Mouse (Mus musculus): ENCODE data around the gene Ubl5. TPM values are rescaled to one million over a fixed set of nuclear protein-coding genes. Genes with fewer than 3 reads are reported as not detected.

Ubl5 gene
- polyA plus RNA-seq, 1 experiment = 243 TPM

- peak overlapping the region; percentile 89 for H3K4me3 ChIP-seq (ENCODE audit: insufficient read depth, low read length)
- peaks cover 6% of the 10 kb centered on the region; the same call in 1 of the 2 replicates for H3K4me1 ChIP-seq (ENCODE audit: control insufficient read depth, insufficient read depth, low read length)
- no peak overlapping the region for H3K27ac ChIP-seq (ENCODE audit: insufficient read depth, low read length)
- no peak for TF ChIP-seq CTCF (IDR thresholded peaks at IDR 0.05; ENCODE audit: borderline replicate concordance, insufficient read depth, low read length)
- TF ChIP-seq POLR2A (IDR thresholded peaks at IDR 0.05; ENCODE audit: low read depth, low read length) = no peak
Measured at GRCm38 (mm10) chr9:20652260-20652658, 9.6 kb downstream of the Ubl5 start.

- Histone ChIP-seq H3K4me1 (ENCODE audit: control insufficient read depth, insufficient read depth, low read length) (peaks cover 6% of the 10 kb centered on the region; the same call in 1 of the 2 replicates), H3K27ac (ENCODE audit: insufficient read depth, low read length) (no peak overlapping the region), H3K4me3 (ENCODE audit: insufficient read depth, low read length) (peak overlapping the region; percentile 89; the same call in 1 of the 2 replicates)
- no peak for TF ChIP-seq POLR2A (IDR thresholded peaks at IDR 0.05; ENCODE audit: low read depth, low read length)
- no peak for TF ChIP-seq CTCF (IDR thresholded peaks at IDR 0.05; ENCODE audit: borderline replicate concordance, insufficient read depth, low read length)
Measured at GRCm38 (mm10) chr9:20653859-20654258, 11.2 kb downstream of the Ubl5 start.

- TF ChIP-seq POLR2A (IDR thresholded peaks at IDR 0.05; ENCODE audit: low read depth, low read length) = no peak
- TF ChIP-seq CTCF (IDR thresholded peaks at IDR 0.05; ENCODE audit: borderline replicate concordance, insufficient read depth, low read length) = no peak
- Histone ChIP-seq H3K4me3 (ENCODE audit: insufficient read depth, low read length) (no peak overlapping the region), H3K4me1 (ENCODE audit: control insufficient read depth, insufficient read depth, low read length) (peaks cover 2% of the 10 kb centered on the region; the same call in 1 of the 2 replicates), H3K27ac (ENCODE audit: insufficient read depth, low read length) (no peak overlapping the region)
Measured at GRCm38 (mm10) chr9:20657546-20657945, 14.9 kb downstream of the Ubl5 start.

- Histone ChIP-seq H3K27ac (ENCODE audit: insufficient read depth, low read length) (no peak overlapping the region), H3K4me1 (ENCODE audit: control insufficient read depth, insufficient read depth, low read length) (no peaks in the 10 kb centered on the region), H3K4me3 (ENCODE audit: insufficient read depth, low read length) (no peak overlapping the region)
- TF ChIP-seq POLR2A (IDR thresholded peaks at IDR 0.05; ENCODE audit: low read depth, low read length) (no peak), CTCF (IDR thresholded peaks at IDR 0.05; ENCODE audit: borderline replicate concordance, insufficient read depth, low read length) (peak; percentile 80)
Measured at GRCm38 (mm10) chr9:20662325-20662724, 19.6 kb downstream of the Ubl5 start.

GRCm38 (mm10) chr9:20662874-20663273 lies 20.2 kb downstream of the Ubl5 start:
- TF ChIP-seq CTCF (IDR thresholded peaks at IDR 0.05; ENCODE audit: borderline replicate concordance, insufficient read depth, low read length) (no peak), POLR2A (IDR thresholded peaks at IDR 0.05; ENCODE audit: low read depth, low read length) (no peak)
- H3K27ac ChIP-seq (ENCODE audit: insufficient read depth, low read length) = no peak overlapping the region
- H3K4me1 ChIP-seq (ENCODE audit: control insufficient read depth, insufficient read depth, low read length) = no peaks in the 10 kb centered on the region
- H3K4me3 ChIP-seq (ENCODE audit: insufficient read depth, low read length) = no peak overlapping the region

- H3K4me1 ChIP-seq (ENCODE audit: control insufficient read depth, insufficient read depth, low read length) = no peaks in the 10 kb centered on the region
- no peak overlapping the region for H3K4me3 ChIP-seq (ENCODE audit: insufficient read depth, low read length)
- TF ChIP-seq POLR2A (IDR thresholded peaks at IDR 0.05; ENCODE audit: low read depth, low read length) (no peak), CTCF (IDR thresholded peaks at IDR 0.05; ENCODE audit: borderline replicate concordance, insufficient read depth, low read length) (no peak)
- H3K27ac ChIP-seq (ENCODE audit: insufficient read depth, low read length) = no peak overlapping the region
Measured at GRCm38 (mm10) chr9:20663956-20664355, 21.3 kb downstream of the Ubl5 start.

GRCm38 (mm10) chr9:20664366-20664765 lies 21.7 kb downstream of the Ubl5 start:
- Histone ChIP-seq H3K27ac (ENCODE audit: insufficient read depth, low read length) (no peak overlapping the region), H3K4me1 (ENCODE audit: control insufficient read depth, insufficient read depth, low read length) (no peaks in the 10 kb centered on the region), H3K4me3 (ENCODE audit: insufficient read depth, low read length) (no peak overlapping the region)
- no peak for TF ChIP-seq POLR2A (IDR thresholded peaks at IDR 0.05; ENCODE audit: low read depth, low read length)
- TF ChIP-seq CTCF (IDR thresholded peaks at IDR 0.05; ENCODE audit: borderline replicate concordance, insufficient read depth, low read length) = no peak

GRCm38 (mm10) chr9:20664982-20665637 lies 22.4 kb downstream of the Ubl5 start:
- TF ChIP-seq CTCF (IDR thresholded peaks at IDR 0.05; ENCODE audit: borderline replicate concordance, insufficient read depth, low read length) = no peak
- no peak for TF ChIP-seq POLR2A (IDR thresholded peaks at IDR 0.05; ENCODE audit: low read depth, low read length)

GRCm38 (mm10) chr9:20665925-20666324 lies 23.2 kb downstream of the Ubl5 start:
- Histone ChIP-seq H3K4me3 (ENCODE audit: insufficient read depth, low read length) (no peak overlapping the region), H3K27ac (ENCODE audit: insufficient read depth, low read length) (no peak overlapping the region), H3K4me1 (ENCODE audit: control insufficient read depth, insufficient read depth, low read length) (no peaks in the 10 kb centered on the region)
- TF ChIP-seq CTCF (IDR thresholded peaks at IDR 0.05; ENCODE audit: borderline replicate concordance, insufficient read depth, low read length) = no peak
- no peak for TF ChIP-seq POLR2A (IDR thresholded peaks at IDR 0.05; ENCODE audit: low read depth, low read length)

More at GRCm38 (mm10) chr9:20664982-20665637, 22.4 kb downstream of the Ubl5 start:
- no peaks in the 10 kb centered on the region for H3K4me1 ChIP-seq (ENCODE audit: control insufficient read depth, insufficient read depth, low read length)
- no peak overlapping the region for H3K4me3 ChIP-seq (ENCODE audit: insufficient read depth, low read length)
- H3K27ac ChIP-seq (ENCODE audit: insufficient read depth, low read length) = no peak overlapping the region

GRCm38 (mm10) chr9:20666510-20667034 lies 23.9 kb downstream of the Ubl5 start:
- Histone ChIP-seq H3K4me3 (ENCODE audit: insufficient read depth, low read length) (no peak overlapping the region), H3K27ac (ENCODE audit: insufficient read depth, low read length) (no peak overlapping the region), H3K4me1 (ENCODE audit: control insufficient read depth, insufficient read depth, low read length) (no peaks in the 10 kb centered on the region)
- TF ChIP-seq POLR2A (IDR thresholded peaks at IDR 0.05; ENCODE audit: low read depth, low read length) (no peak), CTCF (IDR thresholded peaks at IDR 0.05; ENCODE audit: borderline replicate concordance, insufficient read depth, low read length) (no peak)

Data from embryonic fibroblast, embryonic 13.5 days (primary cell).